Mouse (Mus musculus) splenic B cell, adult 2 months (primary cell): ENCODE measurements around the gene Hspa12a.
A peak's percentile ranks its signal among the peaks of the same experiment; 100 is the strongest.

Source experiments
- DNase-seq: peaks from one replicate; pipeline ENCODE4 v3.0.0-alpha.2; 2011; ENCODE audit warnings: low read depth, low spot score
- H3K27me3 ChIP-seq: 2 replicates; pipeline ENCODE4 v1.6.1; 2012; ENCODE audit warnings: mild to moderate bottlenecking, low read length, moderate library complexity, mixed read lengths; ENCODE audit not compliant: control insufficient read depth, poor library complexity, insufficient read depth, severe bottlenecking
- H3K36me3 ChIP-seq: 2 replicates; pipeline ENCODE4 v1.6.1; 2012; ENCODE audit warnings: mild to moderate bottlenecking, low read length, moderate library complexity, mixed read lengths; ENCODE audit not compliant: control insufficient read depth, poor library complexity, insufficient read depth, severe bottlenecking

Gene Hspa12a

DNA sequence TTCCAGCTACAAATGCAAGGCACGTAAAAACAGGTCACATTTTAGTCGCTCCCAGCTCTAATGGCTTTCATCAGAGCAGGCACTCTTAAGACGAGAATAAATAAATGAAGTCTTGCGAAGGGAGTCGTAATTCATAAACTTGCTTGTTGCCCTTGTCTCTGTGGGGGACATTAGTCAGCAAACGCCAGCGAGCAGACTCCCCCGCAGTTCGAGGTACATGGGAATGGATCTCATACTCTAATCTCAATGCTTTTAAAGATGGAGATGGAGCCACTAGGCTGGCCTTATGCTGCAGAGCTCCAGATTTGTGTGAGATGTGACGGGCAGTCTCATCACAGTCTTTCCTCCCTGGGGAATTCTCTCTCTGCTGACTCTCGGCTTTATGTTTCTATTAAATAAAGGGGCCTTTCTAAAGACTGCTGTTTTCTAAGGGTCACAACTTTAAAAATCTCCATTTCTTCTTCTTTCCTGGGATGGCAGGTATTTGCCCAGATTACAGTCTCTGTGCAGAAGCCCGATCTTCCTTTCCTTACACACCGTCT, 109.7 kb downstream of the Hspa12a start:
- Histone ChIP-seq H3K36me3 (no peaks in the 10 kb centered on the region), H3K27me3 (no peaks in the 10 kb centered on the region)
- peak; percentile 62 for DNase-seq

DNA sequence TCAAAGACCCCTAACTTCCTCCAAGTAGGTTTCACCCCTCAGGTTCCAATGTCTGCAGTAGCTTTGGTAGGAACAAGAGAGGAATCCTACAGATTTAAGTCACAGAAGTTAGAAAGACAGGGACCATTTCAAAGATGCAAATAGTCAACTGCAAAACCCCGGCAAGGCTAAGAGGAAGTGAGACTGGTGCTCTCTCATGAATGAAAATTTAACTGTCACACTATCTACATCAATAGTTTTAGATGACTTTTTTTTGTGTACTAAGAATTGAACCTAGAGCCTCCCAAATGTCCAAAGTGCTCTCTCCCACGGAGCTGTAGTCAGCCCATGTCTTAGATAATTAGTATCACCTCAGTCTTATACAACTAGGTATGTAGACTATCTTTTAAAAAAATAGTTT, 110.5 kb downstream of the Hspa12a start:
- DNase-seq, result peak; percentile 75
- H3K27me3 ChIP-seq, result no peaks in the 10 kb centered on the region
- no peaks in the 10 kb centered on the region for H3K36me3 ChIP-seq

DNA sequence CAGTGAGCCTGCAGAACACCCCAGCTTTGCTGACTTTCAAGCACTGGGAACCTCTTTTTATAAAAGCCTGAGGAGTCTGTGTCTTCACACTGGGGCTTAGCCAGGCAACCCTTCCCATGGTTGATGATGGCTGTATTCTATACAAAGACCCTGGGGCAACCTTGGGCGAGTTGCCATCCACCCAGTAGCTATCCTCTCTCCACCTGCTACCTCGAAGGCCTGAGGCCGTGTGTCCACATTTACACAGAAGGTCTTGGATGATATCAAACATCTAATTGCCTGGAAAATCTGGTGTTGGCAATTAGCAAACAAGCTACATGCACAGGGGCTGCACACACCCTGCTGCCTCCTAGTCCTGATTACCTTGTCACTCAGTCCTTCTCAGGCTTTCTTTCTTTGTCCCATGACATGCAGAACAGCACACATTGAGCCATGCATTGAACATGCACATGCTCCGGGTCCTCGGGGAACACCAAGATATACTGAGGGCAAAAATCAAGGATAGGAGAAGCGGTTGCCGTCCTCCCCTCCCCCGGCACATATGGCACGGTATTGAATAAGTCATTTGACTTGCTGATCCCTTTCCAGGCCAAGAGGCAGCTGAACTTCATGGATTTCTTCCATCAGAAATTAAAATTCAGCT, 112.1 kb downstream of the Hspa12a start:
- Histone ChIP-seq H3K36me3 (no peaks in the 10 kb centered on the region), H3K27me3 (no peaks in the 10 kb centered on the region)
- DNase-seq, result no peak

DNA sequence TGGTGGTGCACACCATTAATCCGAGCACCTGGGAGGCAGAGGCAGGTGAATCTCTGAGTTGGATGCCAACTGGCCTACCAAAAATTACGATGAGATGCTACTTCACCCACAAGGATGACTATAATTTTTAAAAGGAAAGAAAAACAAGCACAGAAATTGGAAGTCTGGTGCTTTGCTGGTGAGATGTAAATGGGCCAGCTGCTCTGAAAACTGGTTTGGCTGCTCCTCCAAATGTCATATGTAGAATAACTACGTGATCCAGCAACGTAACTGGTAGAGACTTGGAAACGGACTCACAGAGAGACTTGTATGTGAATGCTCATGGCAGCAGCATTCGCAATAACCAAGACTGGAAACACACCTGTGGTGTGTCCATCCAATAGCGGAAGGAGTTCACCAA, 113.3 kb downstream of the Hspa12a start:
- DNase-seq, result no peak
- no peaks in the 10 kb centered on the region for H3K36me3 ChIP-seq
- no peaks in the 10 kb centered on the region for H3K27me3 ChIP-seq

DNA sequence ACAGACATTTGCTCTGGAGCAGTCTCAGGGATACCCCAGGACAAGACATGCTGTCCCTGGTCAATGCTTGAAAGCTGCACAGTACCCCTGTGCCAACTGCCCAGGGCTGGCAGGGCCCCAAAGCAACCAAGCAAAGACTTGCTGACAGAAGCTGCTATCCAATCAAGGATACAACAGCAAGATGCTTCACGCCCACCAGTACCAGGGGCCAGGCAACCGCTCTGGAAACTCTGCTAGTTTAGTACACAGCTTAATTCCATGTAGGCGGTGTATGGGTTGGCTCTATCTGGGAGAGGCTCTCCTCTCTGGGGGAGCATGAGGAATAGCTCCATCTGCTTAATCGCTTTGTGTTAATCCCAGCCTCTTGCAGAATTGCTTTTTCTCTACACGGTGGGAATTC, 113.9 kb downstream of the Hspa12a start:
- H3K36me3 ChIP-seq, result no peaks in the 10 kb centered on the region
- no peaks in the 10 kb centered on the region for H3K27me3 ChIP-seq
- DNase-seq, result no peak

DNA sequence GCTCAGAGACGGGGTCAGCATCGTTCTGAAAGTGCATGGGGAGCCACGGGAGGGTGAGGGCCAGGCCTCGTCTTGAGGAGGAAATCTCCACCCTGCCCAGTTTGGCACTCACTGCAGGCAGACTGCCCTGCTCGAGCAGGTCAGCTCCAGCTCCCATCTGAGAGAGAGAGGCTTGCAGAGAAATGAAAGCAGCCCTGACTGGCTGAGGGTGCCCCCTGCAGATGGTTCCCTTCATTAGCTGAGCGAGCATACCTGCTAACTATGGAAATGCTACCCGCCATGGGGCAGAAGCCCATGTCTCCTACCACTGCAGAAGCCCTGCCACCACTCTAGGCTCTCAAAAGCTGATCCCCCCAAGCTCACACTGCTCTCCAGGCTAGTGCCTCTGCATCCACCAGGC, 115.8 kb downstream of the Hspa12a start:
- Histone ChIP-seq H3K27me3 (no peaks in the 10 kb centered on the region), H3K36me3 (no peaks in the 10 kb centered on the region)
- peak; percentile 23 for DNase-seq

DNA sequence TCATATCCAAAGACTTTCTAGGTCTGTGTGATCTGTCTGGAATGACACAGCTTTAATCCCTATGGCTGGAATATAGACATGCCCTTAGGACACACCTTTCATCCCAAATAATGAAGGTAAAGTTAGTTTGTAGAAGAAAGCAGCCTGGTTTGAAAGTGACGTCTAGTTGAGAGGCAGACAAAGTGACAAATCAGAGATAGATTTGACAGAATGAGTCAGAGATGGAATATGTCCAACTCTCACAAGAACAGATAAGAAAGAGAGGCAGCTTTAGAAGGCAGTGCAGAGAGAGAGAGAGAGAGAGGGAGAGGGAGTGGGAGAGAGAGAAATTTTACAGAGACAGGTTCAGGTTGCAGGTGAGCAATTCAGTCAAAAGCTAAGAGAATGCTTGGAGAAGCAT, 119.1 kb downstream of the Hspa12a start:
- no peaks in the 10 kb centered on the region for H3K36me3 ChIP-seq
- DNase-seq, result no peak

DNA sequence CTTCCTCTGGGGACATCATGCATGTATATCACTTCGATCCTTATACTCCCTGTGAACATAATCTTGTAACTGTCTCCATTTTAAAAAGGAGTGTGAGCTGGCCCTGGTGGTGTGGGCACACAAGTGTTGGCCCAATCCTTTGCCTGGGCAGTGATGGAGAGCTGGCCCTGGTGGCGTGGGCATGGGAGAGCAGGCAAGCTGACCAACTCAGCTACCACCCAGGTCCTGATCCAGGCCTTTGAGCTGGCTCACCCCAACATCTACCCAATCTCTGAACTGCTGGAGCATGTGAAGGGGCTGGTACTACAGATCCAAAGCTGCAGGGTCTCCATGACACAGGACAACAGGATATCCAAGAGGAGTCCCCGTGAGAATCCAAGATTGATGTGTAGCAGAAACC, 120.2 kb downstream of the Hspa12a start:
- no peak for DNase-seq
- Histone ChIP-seq H3K27me3 (no peaks in the 10 kb centered on the region), H3K36me3 (no peaks in the 10 kb centered on the region)

More for the DNA sequence above, 119.1 kb downstream of the Hspa12a start:
- no peaks in the 10 kb centered on the region for H3K27me3 ChIP-seq

DNA sequence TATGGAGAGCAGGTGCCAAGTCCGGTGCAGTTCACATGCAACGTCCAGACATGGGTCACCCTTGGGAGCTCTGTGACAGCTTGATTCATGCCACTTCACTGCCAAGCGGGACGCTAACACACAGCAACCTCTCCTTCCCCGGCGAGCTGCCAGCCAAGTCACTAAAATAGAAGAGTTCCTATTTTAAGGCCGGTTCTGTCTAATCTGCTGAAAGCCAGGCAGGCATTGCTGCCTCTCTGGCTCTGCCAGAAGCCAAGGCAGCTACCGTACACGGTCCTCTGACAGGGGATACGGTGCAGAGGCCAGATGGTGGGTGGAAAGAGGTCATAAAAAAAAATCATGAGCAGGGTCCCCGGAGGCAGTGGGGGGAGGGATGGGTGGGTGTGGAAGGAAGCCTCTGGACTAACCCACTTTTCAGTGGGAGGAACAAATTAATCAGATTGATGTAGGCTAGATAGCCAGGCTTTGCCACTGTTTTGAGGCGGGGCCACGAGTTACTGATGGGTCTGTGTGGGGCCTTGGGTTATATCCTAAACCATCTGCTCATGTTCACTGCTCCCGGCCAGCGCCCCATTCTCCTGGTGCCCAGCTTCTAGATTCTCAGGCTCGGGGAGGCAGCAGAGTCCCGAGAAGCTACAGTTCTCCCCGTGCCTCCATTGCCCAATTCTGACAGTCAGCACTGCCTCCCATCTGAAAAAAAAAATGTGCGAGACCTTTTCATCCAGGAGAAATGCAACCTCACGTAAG, 120.8 kb downstream of the Hspa12a start:
- no peaks in the 10 kb centered on the region for H3K36me3 ChIP-seq
- no peaks in the 10 kb centered on the region for H3K27me3 ChIP-seq
- DNase-seq, result no peak

DNA sequence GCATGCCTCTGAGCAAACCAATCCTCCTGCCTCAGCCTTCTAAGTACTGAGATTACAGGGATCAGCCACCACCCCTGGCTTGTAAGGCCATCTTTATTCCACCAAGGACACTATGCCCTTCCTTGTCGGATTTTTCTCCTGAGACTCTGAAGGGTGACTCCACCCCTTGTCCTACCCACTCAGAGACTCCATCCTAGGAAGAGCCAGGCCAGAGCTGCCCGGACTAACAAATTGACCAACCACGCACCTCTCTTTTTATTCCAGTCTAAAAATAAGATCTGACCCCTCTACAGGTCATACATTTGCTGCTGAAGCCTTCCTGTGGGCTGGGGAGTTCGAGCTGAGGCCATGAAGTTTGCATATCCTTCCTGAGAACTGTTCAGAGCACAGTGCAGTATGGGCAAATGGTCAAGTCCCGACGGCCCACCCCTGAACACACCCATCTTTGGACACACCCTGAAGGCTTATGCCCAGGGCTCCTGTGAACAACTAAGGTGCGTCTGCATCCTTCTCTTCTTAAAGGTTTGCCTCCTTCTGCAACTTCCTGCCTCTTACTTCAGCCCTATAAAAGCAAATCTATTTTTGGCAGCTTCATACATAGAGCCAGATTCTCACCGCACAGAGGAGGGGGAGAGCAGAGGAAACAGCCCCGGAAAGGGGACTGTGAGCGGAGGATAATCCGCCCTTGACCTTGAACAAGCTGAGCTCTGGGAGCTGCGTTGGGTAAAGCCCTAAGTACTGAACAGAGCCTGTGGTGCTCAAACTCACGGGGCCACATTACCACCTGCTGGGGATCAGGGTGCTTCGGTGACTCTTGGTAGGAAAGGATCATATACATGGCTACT, 124.7 kb downstream of the Hspa12a start:
- H3K27me3 ChIP-seq, result no peaks in the 10 kb centered on the region
- DNase-seq, result peak; percentile 56
- H3K36me3 ChIP-seq, result no peaks in the 10 kb centered on the region

DNA sequence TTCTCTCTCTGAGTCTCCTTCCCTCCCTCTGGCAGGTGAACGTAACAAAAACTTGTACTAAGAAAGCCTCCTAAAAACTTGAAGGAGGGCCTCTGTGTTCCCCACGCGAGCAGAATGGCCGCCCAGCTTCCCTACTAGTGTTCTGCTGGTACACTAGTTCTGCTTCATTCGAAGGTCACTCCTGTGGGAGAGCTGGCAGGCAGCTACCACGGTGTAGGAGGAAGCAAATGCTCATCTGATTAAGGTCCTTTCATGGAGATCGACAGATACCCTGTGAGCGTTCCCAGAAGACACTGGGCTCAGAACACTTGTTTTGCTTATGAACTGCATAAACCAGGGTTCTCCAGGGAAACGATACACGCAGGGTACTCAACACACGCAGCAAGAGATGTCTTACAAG, 126.1 kb downstream of the Hspa12a start:
- Histone ChIP-seq H3K27me3 (no peaks in the 10 kb centered on the region), H3K36me3 (no peaks in the 10 kb centered on the region)
- no peak for DNase-seq

DNA sequence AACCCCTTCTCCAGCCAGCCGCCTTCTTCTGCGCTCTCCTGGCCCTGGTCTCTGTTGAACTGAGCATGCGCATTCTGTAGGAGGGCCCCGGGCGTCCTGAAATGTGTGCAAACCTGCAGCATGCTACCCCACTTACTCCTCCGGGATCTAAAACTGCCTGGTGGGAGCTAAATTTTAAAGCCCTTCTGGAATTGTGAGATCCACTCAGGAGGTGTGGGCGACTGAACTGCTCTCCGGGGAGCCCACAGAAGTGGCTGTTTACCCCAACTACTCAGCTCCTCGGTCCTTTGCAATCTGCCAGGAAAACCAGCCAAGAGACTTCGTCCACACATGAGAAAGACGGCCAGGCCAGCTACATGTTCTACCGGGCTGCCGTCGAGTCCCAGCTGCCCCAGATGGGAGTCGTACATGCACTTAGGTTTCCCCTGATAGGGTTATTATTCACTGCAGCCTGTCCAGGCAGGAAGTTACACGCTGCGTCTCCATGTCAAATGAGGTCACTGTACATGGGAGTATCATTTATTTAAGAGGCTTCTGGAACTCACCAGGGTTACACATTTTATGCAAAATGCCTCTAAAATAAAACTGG, 126.9 kb downstream of the Hspa12a start:
- Histone ChIP-seq H3K36me3 (no peaks in the 10 kb centered on the region), H3K27me3 (no peaks in the 10 kb centered on the region)
- DNase-seq, result peak; percentile 24

DNA sequence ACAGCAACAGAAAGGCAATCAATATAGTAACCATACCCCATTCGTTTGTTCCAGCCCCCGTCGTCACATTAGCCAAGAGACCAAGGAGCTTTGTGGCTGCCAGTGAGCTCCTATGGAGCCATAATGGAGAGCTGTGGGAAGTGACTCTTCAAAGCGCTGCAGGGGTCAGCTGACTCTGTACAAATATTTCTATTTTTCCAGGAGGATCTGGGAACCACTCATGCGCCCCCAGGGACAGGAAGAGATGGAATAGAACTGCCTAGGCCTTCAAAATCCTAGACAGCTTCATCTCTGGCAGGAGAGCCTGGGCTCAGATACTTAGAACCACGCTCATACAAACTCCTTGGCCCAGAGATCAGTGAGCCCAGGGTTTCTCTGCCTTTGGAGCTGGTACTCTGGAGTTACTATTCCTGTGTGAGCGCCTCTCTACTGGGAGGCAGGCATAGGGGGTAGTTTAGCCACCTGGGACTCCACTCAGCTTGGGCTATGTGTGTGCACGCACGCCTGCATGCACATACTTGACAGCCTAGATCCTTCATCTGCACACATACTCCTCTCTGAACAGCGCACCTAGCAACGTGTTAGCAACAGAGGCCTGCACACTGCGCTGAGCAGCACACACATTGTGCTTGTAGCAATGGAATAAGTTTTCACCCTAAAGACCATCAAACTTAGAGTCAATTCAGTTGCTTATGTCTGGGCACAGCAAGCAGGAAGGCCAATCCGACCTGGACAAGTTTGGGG, 128.1 kb downstream of the Hspa12a start:
- no peaks in the 10 kb centered on the region for H3K36me3 ChIP-seq

DNA sequence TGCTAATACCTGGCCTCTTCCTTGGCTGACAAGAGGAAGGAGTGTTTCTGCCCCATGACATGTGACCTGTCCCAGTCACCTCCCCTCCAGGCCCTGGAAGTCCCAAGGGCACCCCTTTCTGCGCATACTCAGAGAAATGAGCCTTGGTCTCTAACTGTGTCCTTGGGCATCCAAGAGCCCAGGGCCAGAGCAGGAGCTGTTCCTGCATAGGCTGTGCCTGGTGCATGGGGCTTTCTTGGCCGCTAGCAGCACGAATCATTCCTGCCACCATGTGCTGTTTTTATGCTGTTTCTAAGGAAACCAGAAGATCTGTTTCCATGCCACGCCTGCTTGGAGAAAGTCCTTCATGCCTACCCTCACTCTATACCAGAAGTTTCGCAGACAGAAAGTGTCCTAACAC, 132.9 kb downstream of the Hspa12a start:
- Histone ChIP-seq H3K27me3 (no peaks in the 10 kb centered on the region), H3K36me3 (no peaks in the 10 kb centered on the region)
- no peak for DNase-seq

More for the DNA sequence above, 128.1 kb downstream of the Hspa12a start:
- DNase-seq, result no peak
- H3K27me3 ChIP-seq, result no peaks in the 10 kb centered on the region
